Mouse (Mus musculus) adrenal gland, postnatal 25 days (tissue): ENCODE results near the gene Ropn1l. TPM values are rescaled to one million over a fixed set of nuclear protein-coding genes. Genes with fewer than 3 reads are reported as not detected.

Experiments
- DNase-seq: peaks from one replicate; pipeline ENCODE4 v3.0.0; 2021; ENCODE audit warnings: mixed read lengths
- total RNA-seq: library from RNA; stranded (reverse); gene quantifications from 2 replicates; pipeline ENCODE4 v1.2.3, GENCODE M21; 2021

Ropn1l gene
- total RNA-seq, 1 experiment from 2014 or later: 3.6 TPM

DNA sequence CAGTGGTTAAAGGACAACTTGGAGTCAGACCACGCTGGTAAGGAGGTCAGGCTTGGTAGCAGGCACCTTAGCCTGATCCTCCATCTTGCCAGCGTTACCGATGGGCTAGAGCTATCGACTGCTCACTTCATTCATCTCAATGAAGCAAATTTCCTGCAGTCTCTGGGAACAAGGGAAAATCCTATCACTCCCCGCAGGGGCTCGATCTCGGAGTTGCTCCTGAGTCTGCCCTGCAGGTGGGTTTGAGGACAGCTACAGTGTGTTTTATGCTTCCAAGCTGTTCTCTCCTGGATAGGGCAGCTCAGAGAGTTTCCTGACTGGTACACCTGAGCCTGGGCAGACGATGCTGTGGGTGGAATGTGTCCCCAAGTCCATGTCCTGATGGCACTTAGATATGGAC lies 49.2 kb downstream of the Ropn1l start:
- no peak for DNase-seq

- DNase-seq: no peak
These were observed 51.2 kb downstream of the Ropn1l start for GRCm38 (mm10) chr15:31402200-31402892.

GRCm38 (mm10) chr15:31400974-31401373 lies 52.6 kb downstream of the Ropn1l start:
- no peak for DNase-seq

DNA sequence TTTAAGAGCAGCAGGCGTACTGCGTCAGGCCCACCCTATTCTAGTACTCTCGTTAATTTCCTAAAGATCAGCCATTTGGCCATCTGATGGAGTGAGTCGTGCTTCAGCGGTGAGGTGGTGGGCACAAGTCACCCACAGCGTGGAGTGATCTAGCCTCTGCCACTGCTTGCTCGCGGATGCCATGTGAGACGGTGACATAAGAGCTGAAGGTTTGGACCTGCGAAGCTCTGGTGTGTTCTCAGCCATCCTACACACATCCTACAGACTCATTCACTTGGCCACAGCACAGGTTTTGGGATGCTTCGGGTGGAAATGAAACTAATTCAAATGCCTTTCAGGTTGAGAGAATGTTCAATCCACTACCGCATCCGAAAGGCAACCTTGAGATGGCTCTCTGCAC lies 54.8 kb downstream of the Ropn1l start:
- no peak for DNase-seq

- no peak for DNase-seq
These were observed 56.2 kb downstream of the Ropn1l start for GRCm38 (mm10) chr15:31397379-31397778.

GRCm38 (mm10) chr15:31396755-31397154 lies 56.8 kb downstream of the Ropn1l start:
- no peak for DNase-seq

GRCm38 (mm10) chr15:31395986-31396385 lies 57.6 kb downstream of the Ropn1l start:
- no peak for DNase-seq

DNA sequence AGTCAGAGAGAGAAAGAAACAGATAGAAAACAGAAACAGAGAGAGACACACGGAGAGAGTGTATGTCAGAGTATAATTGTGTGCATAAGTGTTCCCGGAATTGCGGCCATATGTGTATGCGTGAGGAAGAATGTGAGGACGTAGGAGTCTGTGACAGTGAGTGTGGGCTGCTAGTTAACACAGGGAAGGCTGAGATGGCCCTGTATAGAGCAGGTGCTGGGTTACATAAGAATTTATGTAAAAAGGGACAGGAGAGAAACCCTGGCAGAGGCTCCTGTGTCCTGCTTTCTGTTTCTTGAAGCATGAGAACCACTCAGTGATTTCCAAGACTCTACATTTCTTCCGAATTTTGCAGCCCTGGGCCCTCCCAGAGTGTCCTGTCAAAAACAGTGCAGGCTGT lies 60.1 kb downstream of the Ropn1l start:
- DNase-seq: no peak

- no peak for DNase-seq
These were observed 60.8 kb downstream of the Ropn1l start for GRCm38 (mm10) chr15:31392705-31393104.

DNA sequence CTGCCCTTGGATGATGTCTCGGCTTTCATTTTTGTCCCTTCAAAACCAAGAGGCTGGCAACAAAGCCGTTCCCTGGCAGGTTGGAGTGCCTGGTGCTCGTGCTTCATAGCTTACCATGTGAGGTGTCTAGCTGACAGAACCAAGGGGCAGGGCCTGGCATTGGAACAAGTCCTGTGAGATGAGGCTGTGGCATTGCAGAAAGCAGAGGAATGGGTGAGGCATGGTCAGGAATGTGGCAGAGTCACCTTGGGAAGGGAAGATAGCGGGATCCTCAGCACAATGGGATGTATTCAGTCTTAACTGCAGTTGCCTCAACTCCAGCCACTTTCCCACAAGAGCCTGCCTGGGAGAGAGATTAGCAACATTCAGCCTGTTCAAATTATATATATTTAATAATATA lies 61.4 kb downstream of the Ropn1l start:
- DNase-seq: no peak

Other genes starting within 250 kb of the Ropn1l start
- gene Dap, start 229.4 kb downstream of the Ropn1l start, total RNA-seq: 85.6 and 86.7 TPM in 2 replicates
- gene Ankrd33b, start 86.0 kb downstream of the Ropn1l start, total RNA-seq: 0.82 and 1.5 TPM in 2 replicates
- gene March6, start 77.3 kb upstream of the Ropn1l start, total RNA-seq: 142 and 154 TPM in 2 replicates
- 180 and 181 TPM in 2 replicates for gene Cmbl, start 111.7 kb upstream of the Ropn1l start, total RNA-seq
- 301 and 333 TPM in 2 replicates for gene Cct5, start 148.1 kb upstream of the Ropn1l start, total RNA-seq
- gene Fam173b, start 148.1 kb upstream of the Ropn1l start, total RNA-seq: 24.7 and 29.0 TPM in 2 replicates